Mouse (Mus musculus) lung, postnatal 0 days (tissue): Measurements from ENCODE around the gene Pibf1. TPM values are rescaled to one million over a fixed set of nuclear protein-coding genes. Genes with fewer than 3 reads are reported as not detected.

ENCODE experiments used
- ATAC-seq: fragments of 200-750 bp; cut with Nextera tagmentation; 2 replicates; pipeline ENCODE4 v1.8.0; 2017; ENCODE audit warnings: moderate library complexity
- DNase-seq: peaks from one replicate; pipeline ENCODE4 v3.0.0-alpha.2; 2016; ENCODE audit warnings: low spot score
- H3K27ac ChIP-seq: fragments of 300-500 bp; sonication (generic); 2 replicates; pipeline ENCODE4 v1.5.1; 2014; ENCODE audit warnings: antibody characterized with exemption, mild to moderate bottlenecking, low read length, mixed read lengths
- H3K27me3 ChIP-seq: fragments of 300-500 bp; sonication (generic); replicated peaks from 2 replicates; pipeline ENCODE4 v1.6.1; 2014; ENCODE audit warnings: low read length, mixed read lengths; ENCODE audit not compliant: insufficient read depth
- H3K36me3 ChIP-seq: fragments of 300-500 bp; sonication (generic); 2 replicates; pipeline ENCODE4 v1.6.1; 2014; ENCODE audit warnings: low read length, mixed read lengths; ENCODE audit not compliant: insufficient read depth
- H3K4me1 ChIP-seq: fragments of 300-500 bp; sonication (generic); 2 replicates; pipeline ENCODE4 v1.6.1; 2014; ENCODE audit warnings: antibody characterized with exemption, low read depth, low read length, mixed read lengths; ENCODE audit not compliant: insufficient read depth
- H3K4me2 ChIP-seq: fragments of 300-500 bp; sonication (generic); replicated peaks from 2 replicates; pipeline ENCODE4 v1.6.1; 2014; ENCODE audit warnings: low read depth, mild to moderate bottlenecking, low read length, moderate library complexity, mixed read lengths
- H3K4me3 ChIP-seq: fragments of 300-500 bp; sonication (generic); 2 replicates; pipeline ENCODE4 v1.5.1; 2014; ENCODE audit warnings: low read depth, low read length
- H3K9ac ChIP-seq: fragments of 300-500 bp; sonication (generic); replicated peaks from 2 replicates; pipeline ENCODE4 v1.6.1; 2014; ENCODE audit warnings: low read depth, mild to moderate bottlenecking
- H3K9me3 ChIP-seq: fragments of 300-500 bp; sonication (generic); 2 replicates; pipeline ENCODE4 v1.6.1; 2016; ENCODE audit warnings: low read length, mixed read lengths
- CTCF ChIP-seq: IDR thresholded peaks from 2 replicates; pipeline ENCODE4 v1.5.1; 2016; ENCODE audit warnings: antibody characterized with exemption, mild to moderate bottlenecking
- EP300 ChIP-seq: IDR thresholded peaks from 2 replicates; pipeline ENCODE4 v1.6.1; 2016; ENCODE audit warnings: antibody characterized with exemption, mild to moderate bottlenecking, control low read depth
- WGBS: fragments of 180-500 bp; shearing (Covaris S2); extraction: QIAGEN DNeasy Blood & Tissue Kit; methylation state at CpG from one replicate; pipeline ENCODE4 v1.1.7; 2014; 5-methylcytosine and 5-hydroxymethylcytosine counted together
- polyA plus RNA-seq: library from polyadenylated mRNA; unstranded; fragments of >200 nt; fragmentation: Nextera tagmentation; extraction: Ambion mirVana; gene quantifications from 2 replicates; pipeline ENCODE4 v1.2.1, GENCODE M21; 2015

The Pibf1 gene
- polyA plus RNA-seq, 1 experiment from 2014 or later = 11.6 TPM

GRCm38 (mm10) chr14:99265791-99266190 is 166.6 kb downstream of the Pibf1 start:
- Histone ChIP-seq H3K36me3 (no peaks in the 10 kb centered on the region), H3K27ac (no peak overlapping the region), H3K4me2 (no peak overlapping the region), H3K9ac (no peak overlapping the region), H3K4me3 (no peak overlapping the region), H3K9me3 (no peaks in the 10 kb centered on the region), H3K27me3 (no peaks in the 10 kb centered on the region), H3K4me1 (no peaks in the 10 kb centered on the region)
- ATAC-seq (no peak), DNase-seq (no peak)
- TF ChIP-seq EP300 = no peak
- TF ChIP-seq CTCF = no peak
- WGBS = 77% methylated on average over 14 of the region's 14 CpGs

- no peak for ATAC-seq
- no peak overlapping the region for H3K4me2 ChIP-seq
- no peak overlapping the region for H3K4me3 ChIP-seq
- WGBS = 74% methylated on average over 5 of the region's 5 CpGs
- H3K27me3 ChIP-seq = no peaks in the 10 kb centered on the region
- H3K36me3 ChIP-seq = no peaks in the 10 kb centered on the region
- DNase-seq = no peak
- no peak overlapping the region for H3K27ac ChIP-seq
- TF ChIP-seq CTCF (no peak), EP300 (no peak)
- no peaks in the 10 kb centered on the region for H3K4me1 ChIP-seq
- H3K9me3 ChIP-seq = no peaks in the 10 kb centered on the region
- no peak overlapping the region for H3K9ac ChIP-seq
Measured at GRCm38 (mm10) chr14:99266749-99267148, 167.5 kb downstream of the Pibf1 start.

- 62% methylated on average over 2 of the region's 2 CpGs for WGBS
- ATAC-seq = no peak
Measured at GRCm38 (mm10) chr14:99274056-99274455, 174.8 kb downstream of the Pibf1 start.

GRCm38 (mm10) chr14:99275827-99276226 is 176.6 kb downstream of the Pibf1 start:
- Histone ChIP-seq H3K27ac (no peak overlapping the region), H3K36me3 (no peaks in the 10 kb centered on the region), H3K4me1 (no peaks in the 10 kb centered on the region), H3K4me3 (no peak overlapping the region), H3K9me3 (no peaks in the 10 kb centered on the region), H3K4me2 (no peak overlapping the region), H3K9ac (no peak overlapping the region), H3K27me3 (no peaks in the 10 kb centered on the region)
- ATAC-seq (no peak), DNase-seq (no peak)
- WGBS = 28% methylated on average over 4 of the region's 4 CpGs
- TF ChIP-seq EP300 = no peak
- TF ChIP-seq CTCF = no peak

More at GRCm38 (mm10) chr14:99274056-99274455, 174.8 kb downstream of the Pibf1 start:
- no peaks in the 10 kb centered on the region for H3K36me3 ChIP-seq
- no peaks in the 10 kb centered on the region for H3K4me1 ChIP-seq
- H3K27me3 ChIP-seq = no peaks in the 10 kb centered on the region
- TF ChIP-seq EP300 (no peak), CTCF (no peak)
- H3K27ac ChIP-seq = no peak overlapping the region
- H3K4me3 ChIP-seq = no peak overlapping the region
- H3K9ac ChIP-seq = no peak overlapping the region
- H3K9me3 ChIP-seq = no peaks in the 10 kb centered on the region
- no peak for DNase-seq
- H3K4me2 ChIP-seq = no peak overlapping the region

GRCm38 (mm10) chr14:99278312-99278711 is 179.1 kb downstream of the Pibf1 start:
- no peaks in the 10 kb centered on the region for H3K36me3 ChIP-seq
- no peak overlapping the region for H3K9ac ChIP-seq
- ATAC-seq (no peak), DNase-seq (no peak)
- 42% methylated on average over 9 of the region's 9 CpGs for WGBS
- H3K4me2 ChIP-seq = no peak overlapping the region
- H3K27ac ChIP-seq = no peak overlapping the region
- H3K4me1 ChIP-seq = no peaks in the 10 kb centered on the region
- no peaks in the 10 kb centered on the region for H3K27me3 ChIP-seq
- H3K9me3 ChIP-seq = no peaks in the 10 kb centered on the region
- no peak overlapping the region for H3K4me3 ChIP-seq
- TF ChIP-seq CTCF = no peak
- no peak for TF ChIP-seq EP300

GRCm38 (mm10) chr14:99278763-99279486 is 179.7 kb downstream of the Pibf1 start:
- no peaks in the 10 kb centered on the region for H3K4me1 ChIP-seq
- H3K9ac ChIP-seq = no peak overlapping the region
- H3K27me3 ChIP-seq = no peaks in the 10 kb centered on the region
- H3K4me3 ChIP-seq = no peak overlapping the region
- H3K4me2 ChIP-seq = no peak overlapping the region
- DNase-seq (no peak), ATAC-seq (no peak)
- TF ChIP-seq CTCF (no peak), EP300 (no peak)
- H3K36me3 ChIP-seq = no peaks in the 10 kb centered on the region
- no peaks in the 10 kb centered on the region for H3K9me3 ChIP-seq
- no peak overlapping the region for H3K27ac ChIP-seq
- WGBS = 54% methylated on average over 12 of the region's 12 CpGs
